Comparison of ENCODE assay signal across 11 mouse cellular contexts in genomic region chr2:136712441-136713015, GRCm38 (mm10). TPM values are rescaled to one million over a fixed set of nuclear protein-coding genes. Genes with fewer than 3 reads are reported as not detected.
DNase-seq lines count a peak whose midpoint lies in the region; ATAC-seq lines count a peak whose summit lies in the region.
"Had no signal": no experiment of that assay in that cellular context is flagged by ENCODE, and none has a peak within 500 bp of the region (broad histone marks: within the 10 kb centered on the region; RNA-seq: fewer than 3 reads in every experiment).

No protein-coding gene starts in this region.

- H3K9ac ChIP-seq in heart, embryonic 14.5 days (ENCODE audit: low read length): no peak overlapping the region
- H3K9ac ChIP-seq in forebrain, embryonic 12.5 days: peak overlapping the region; percentile 48
- H3K9ac ChIP-seq in limb, embryonic 13.5 days: no peak overlapping the region

- peak overlapping the region; percentile 36 to 40 for H3K4me3 ChIP-seq in heart, embryonic 14.5 days (ENCODE audit: control insufficient read depth in 1 of 2, insufficient read depth in 1 of 2, low read depth in 1 of 2, low read length in 2 of 2)
- peak overlapping the region; percentile 69 for H3K4me3 ChIP-seq in forebrain, embryonic 12.5 days (replicated peaks)
- peak overlapping the region; percentile 40; the same call in 1 of the 2 replicates for H3K4me3 ChIP-seq in limb, embryonic 13.5 days
- H3K4me3 ChIP-seq: megakaryocyte, embryonic 14.5 days had no signal

- peaks cover 4% of the 10 kb centered on the region; the same call in 1 of the 2 replicates for H3K27me3 ChIP-seq in heart, embryonic 14.5 days (ENCODE audit: control insufficient read depth, insufficient read depth, low read length)
- H3K27me3 ChIP-seq in forebrain, embryonic 12.5 days: no peaks in the 10 kb centered on the region
- peaks cover 24% of the 10 kb centered on the region for H3K27me3 ChIP-seq in limb, embryonic 13.5 days

- ATAC-seq in heart, embryonic 14.5 days (ENCODE audit: insufficient number of reproducible peaks, insufficient read depth, low FRiP score, low read depth): no peak
- peak; percentile 16; the same call in 1 of the 2 replicates for ATAC-seq in forebrain, embryonic 12.5 days (ENCODE audit: low FRiP score)
- no peak for ATAC-seq in limb, embryonic 13.5 days (ENCODE audit: low FRiP score, low read depth)
- ATAC-seq: inflammation-experienced regulatory T-cells, adult 6 months had no signal

- H3K9me3 ChIP-seq in heart, embryonic 14.5 days (ENCODE audit: control insufficient read depth, low read length): no peaks in the 10 kb centered on the region
- no peaks in the 10 kb centered on the region for H3K9me3 ChIP-seq in forebrain, embryonic 12.5 days
- H3K9me3 ChIP-seq in limb, embryonic 13.5 days: no peaks in the 10 kb centered on the region
- H3K9me3 ChIP-seq: megakaryocyte, embryonic 14.5 days had no signal

- WGBS in heart, embryonic 14.5 days: under 1% methylated on average over 13 of the region's 13 CpGs
- 2% methylated on average over 13 of the region's 13 CpGs for WGBS in forebrain, embryonic 12.5 days
- 1% methylated on average over 13 of the region's 13 CpGs for WGBS in limb, embryonic 13.5 days

- no peak overlapping the region for H3K27ac ChIP-seq in heart, embryonic 14.5 days (replicated peaks in 1 of 2; ENCODE audit: control insufficient read depth in 1 of 2, insufficient read depth in 1 of 2, low read depth in 2 of 2, low read length in 2 of 2)
- no peak overlapping the region for H3K27ac ChIP-seq in forebrain, embryonic 12.5 days
- no peak overlapping the region for H3K27ac ChIP-seq in limb, embryonic 13.5 days

- H3K36me3 ChIP-seq in heart, embryonic 14.5 days (ENCODE audit: control insufficient read depth, insufficient read depth, low read length): no peaks in the 10 kb centered on the region
- no peaks in the 10 kb centered on the region for H3K36me3 ChIP-seq in forebrain, embryonic 12.5 days (replicated peaks)
- H3K36me3 ChIP-seq in limb, embryonic 13.5 days: no peaks in the 10 kb centered on the region
- H3K36me3 ChIP-seq: G1E had no signal

- H3K4me2 ChIP-seq in heart, embryonic 14.5 days (ENCODE audit: low read length): peak overlapping the region; percentile 70
- H3K4me2 ChIP-seq in forebrain, embryonic 12.5 days: peak overlapping the region; percentile 67
- peak overlapping the region; percentile 68 for H3K4me2 ChIP-seq in limb, embryonic 13.5 days (replicated peaks)

- DNase-seq in heart, adult 8-10 months (ENCODE audit: low spot score): no peak
- peak; percentile 43 for DNase-seq in MN1 (ENCODE audit: low spot score)
- no peak for DNase-seq in adrenal gland, postnatal 4 days (ENCODE audit: low spot score in 2 of 2)
- no peak for DNase-seq in gastrocnemius, postnatal 10 days
- DNase-seq in urinary bladder, postnatal 36 days (ENCODE audit: low spot score in 2 of 2): no peak

- peaks cover 12 to 13% of the 10 kb centered on the region in 2 experiments; a peak in 3 of 4 replicates for H3K4me1 ChIP-seq in heart, embryonic 14.5 days (ENCODE audit: control insufficient read depth in 2 of 2, insufficient read depth in 2 of 2, low read length in 2 of 2)
- H3K4me1 ChIP-seq in forebrain, embryonic 12.5 days: peaks cover 12% of the 10 kb centered on the region
- H3K4me1 ChIP-seq in limb, embryonic 13.5 days: peaks cover 25% of the 10 kb centered on the region

RNA-seq across cellular contexts. Expression of gene Snap25, which starts 0.7 kb away (rescaled TPM):
- 0.47 and 1.4 TPM in 2 replicates for polyA plus RNA-seq in heart, embryonic 14.5 days (2014; fragmentation: Nextera tagmentation; extraction: Ambion mirVana)
- total RNA-seq in heart, adult 8-10 months (2022): under 1 TPM; 0.17 to 0.82 (median 0.48) TPM
- 32.0 and 37.7 TPM in 2 replicates for polyA plus RNA-seq in forebrain, embryonic 12.5 days (2016; fragmentation: Nextera tagmentation; extraction: Ambion mirVana)
- 0.71 and 0.94 TPM in 2 replicates for polyA plus RNA-seq in limb, embryonic 13.5 days (2015; fragmentation: Nextera tagmentation; extraction: Ambion mirVana)
- 10 to 100 TPM; 57.9 to 70.7 TPM for total RNA-seq in adrenal gland, postnatal 4 days (2021)
- total RNA-seq in gastrocnemius, postnatal 10 days (2021): 1 to 10 TPM in 1 of 2 experiments, under 1 TPM in 1; 0.92 to 1.4 TPM
- polyA plus RNA-seq: G1E; inflammation-experienced regulatory T-cells, adult 6 months had no signal

Comparison
In these comparisons a context has a peak if more than half of its experiments do, and no peak if none do; other contexts are left out.
1. RNA of gene Snap25, which starts 0.7 kb away (total RNA-seq): 57.9 to 70.7 TPM in adrenal gland, postnatal 4 days; 0.92 to 1.4 TPM in gastrocnemius, postnatal 10 days and 0.17 to 0.82 TPM in heart, adult 8-10 months; every median in the first group is over 10 times any median in the second.
2. Peak in every context shown above with its lines, with median percentiles within 50 percentile points of each other: H3K4me2 ChIP-seq and H3K4me3 ChIP-seq.